8 mouse cellular contexts compared by ENCODE assay signal in the genomic region with DNA sequence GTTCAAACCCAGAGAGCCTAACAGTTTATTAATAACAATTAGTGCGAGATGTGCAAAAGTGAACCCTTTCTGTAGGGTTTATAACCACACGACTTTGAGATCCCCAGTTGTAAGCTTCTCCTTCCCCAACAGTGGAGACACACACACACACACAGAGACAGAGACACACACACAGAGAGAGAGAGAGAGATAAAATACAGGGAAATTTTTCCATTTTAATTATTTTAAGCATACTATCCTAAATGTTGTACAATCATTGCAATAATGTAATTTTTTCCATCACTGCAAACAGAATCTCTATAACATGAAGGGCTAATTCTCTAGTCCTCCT. TPM values are rescaled to one million over a fixed set of nuclear protein-coding genes. Genes with fewer than 3 reads are reported as not detected.
DNase-seq lines count a peak whose midpoint lies in the region; ATAC-seq and TF ChIP-seq lines count a peak whose summit lies in the region.

No protein-coding gene starts in this region.

- 0 out of 2 replicates have a peak, but pooled peaks cover 2% of the 10 kb centered on the region for H3K4me1 ChIP-seq in heart, embryonic 16.5 days (ENCODE audit: control insufficient read depth, insufficient read depth, low read length)
- peaks cover 2 to 10% of the 10 kb centered on the region in 2 experiments; a peak in 3 of 4 replicates for H3K4me1 ChIP-seq in MEL (ENCODE audit: control insufficient read depth in 1 of 2, insufficient read depth in 2 of 2, low read length in 2 of 2)
- H3K4me1 ChIP-seq in hindbrain, embryonic 12.5 days, result 0 out of 2 replicates have a peak, but pooled peaks cover 2% of the 10 kb centered on the region
- H3K4me1 ChIP-seq in midbrain, embryonic 11.5 days (ENCODE audit: control insufficient read depth, insufficient read depth, low read length), result no peaks in the 10 kb centered on the region

- no peaks in the 10 kb centered on the region for H3K27me3 ChIP-seq in heart, embryonic 16.5 days (ENCODE audit: control insufficient read depth, insufficient read depth, low read length)
- no peaks in the 10 kb centered on the region for H3K27me3 ChIP-seq in MEL (ENCODE audit: control insufficient read depth in 1 of 2, insufficient read depth in 2 of 2, low read length in 2 of 2)
- no peaks in the 10 kb centered on the region; the same call in 1 of the 2 replicates for H3K27me3 ChIP-seq in hindbrain, embryonic 12.5 days
- H3K27me3 ChIP-seq in midbrain, embryonic 11.5 days (ENCODE audit: control insufficient read depth, insufficient read depth, low read length), result no peaks in the 10 kb centered on the region

- no peak for TF ChIP-seq CTCF in MEL (IDR thresholded peaks at IDR 0.05 in 2 of 3, conservative IDR thresholded peaks at IDR 0.05 in 1 of 3; ENCODE audit: control insufficient read depth in 1 of 3, insufficient read depth in 1 of 3, low read depth in 2 of 3, low read length in 3 of 3, poor library complexity in 1 of 3, severe bottlenecking in 1 of 3)

- DNase-seq in heart, postnatal 14 days, result no peak
- DNase-seq in MEL (ENCODE audit: low read depth, low spot score), result no peak
- no peak for DNase-seq in midbrain, embryonic 11.5 days (ENCODE audit: low spot score, missing footprints)
- DNase-seq in T-cell, adult 2 months (ENCODE audit: low spot score), result no peak
- DNase-seq in thymus, postnatal 36 days, result no peak

- TF ChIP-seq RAD21 in MEL (IDR thresholded peaks at IDR 0.05; ENCODE audit: low read depth, low read length), result no peak

- H3K36me3 ChIP-seq in heart, embryonic 16.5 days (ENCODE audit: control insufficient read depth, insufficient read depth), result no peaks in the 10 kb centered on the region
- H3K36me3 ChIP-seq in MEL (ENCODE audit: control insufficient read depth in 1 of 2, insufficient read depth in 2 of 2, low read length in 2 of 2), result peaks cover 0 to 14% of the 10 kb centered on the region in 2 experiments; a peak in 2 of 4 replicates
- H3K36me3 ChIP-seq in hindbrain, embryonic 12.5 days, result no peaks in the 10 kb centered on the region
- no peaks in the 10 kb centered on the region for H3K36me3 ChIP-seq in midbrain, embryonic 11.5 days (ENCODE audit: control insufficient read depth, insufficient read depth, low read length)

- TF ChIP-seq EP300 in MEL (IDR thresholded peaks at IDR 0.05; ENCODE audit: low read depth in 1 of 2, low read length in 2 of 2), result no peak

- no peak for TF ChIP-seq POLR2A in MEL (IDR thresholded peaks at IDR 0.05; ENCODE audit: control insufficient read depth in 1 of 2, insufficient read depth in 1 of 2, low read depth in 1 of 2, low read length in 2 of 2, poor library complexity in 1 of 2)

- intact Hi-C loops in heart, postnatal 14 days (cut with DNase I), result loop anchor here (2.0 kb wide), 1 partner anchor 15 kb away; the partner anchor contains the start of gene Rab6a

- peak overlapping the region; percentile 81 for H3K9ac ChIP-seq in heart, embryonic 16.5 days (ENCODE audit: low read length)
- H3K9ac ChIP-seq in MEL (ENCODE audit: control insufficient read depth, low read depth, low read length, poor library complexity, severe bottlenecking), result peak overlapping the region; percentile 85
- H3K9ac ChIP-seq in hindbrain, embryonic 12.5 days, result peak overlapping the region; percentile 67
- H3K9ac ChIP-seq in midbrain, embryonic 11.5 days (ENCODE audit: low read length), result peak overlapping the region; percentile 66

- 4% methylated on average over 2 of the region's 2 CpGs for WGBS in heart, embryonic 16.5 days
- 6% methylated on average over 2 of the region's 2 CpGs for WGBS in hindbrain, embryonic 12.5 days
- WGBS in midbrain, embryonic 11.5 days, result 8% methylated on average over 2 of the region's 2 CpGs

- H3K4me3 ChIP-seq in heart, embryonic 16.5 days (ENCODE audit: low read length), result peak overlapping the region; percentile 77
- H3K4me3 ChIP-seq in MEL (ENCODE audit: control insufficient read depth in 1 of 2, insufficient read depth in 1 of 2, low read depth in 2 of 2, low read length in 2 of 2), result peak overlapping the region; percentile 82 to 94
- peak overlapping the region; percentile 49 for H3K4me3 ChIP-seq in hindbrain, embryonic 12.5 days
- H3K4me3 ChIP-seq in midbrain, embryonic 11.5 days (ENCODE audit: low read depth, low read length), result peak overlapping the region; percentile 43

- peak overlapping the region; percentile 70 for H3K4me2 ChIP-seq in heart, embryonic 16.5 days (ENCODE audit: low read depth, low read length)
- peak overlapping the region; percentile 60 for H3K4me2 ChIP-seq in hindbrain, embryonic 12.5 days (replicated peaks)
- peak overlapping the region; percentile 46 for H3K4me2 ChIP-seq in midbrain, embryonic 11.5 days

- peaks cover 1% of the 10 kb centered on the region; the same call in 1 of the 2 replicates for H3K79me2 ChIP-seq in MEL (ENCODE audit: control insufficient read depth, insufficient read depth, low read length, poor library complexity)

- H3K27ac ChIP-seq in heart, embryonic 16.5 days (ENCODE audit: low read length), result peak overlapping the region; percentile 97
- H3K27ac ChIP-seq in MEL (ENCODE audit: control insufficient read depth, low read depth, low read length), result peak overlapping the region; percentile 95
- H3K27ac ChIP-seq in hindbrain, embryonic 12.5 days, result peak overlapping the region; percentile 83; the same call in 1 of the 2 replicates
- H3K27ac ChIP-seq in midbrain, embryonic 11.5 days (ENCODE audit: low read depth, low read length), result no peak overlapping the region

- no peaks in the 10 kb centered on the region for H3K9me3 ChIP-seq in heart, embryonic 16.5 days (replicated peaks; ENCODE audit: control insufficient read depth, low read length)
- H3K9me3 ChIP-seq in MEL (replicated peaks; ENCODE audit: insufficient read depth, low read length), result no peaks in the 10 kb centered on the region
- H3K9me3 ChIP-seq in hindbrain, embryonic 12.5 days (replicated peaks), result no peaks in the 10 kb centered on the region
- no peaks in the 10 kb centered on the region for H3K9me3 ChIP-seq in midbrain, embryonic 11.5 days (ENCODE audit: control insufficient read depth, low read length)

- no peak for ATAC-seq in heart, embryonic 16.5 days (replicated peaks; ENCODE audit: extremely low read depth, insufficient read depth, low FRiP score)
- peak; percentile 48; the same call in 1 of the 2 replicates for ATAC-seq in hindbrain, embryonic 12.5 days (ENCODE audit: low FRiP score)
- no peak; the same call in 1 of the 2 replicates for ATAC-seq in midbrain, embryonic 11.5 days (ENCODE audit: low FRiP score)
- ATAC-seq in megakaryocyte progenitor cell, adult 5-6 weeks (replicated peaks; ENCODE audit: poor library complexity), result no peak

TF ChIP-seq in MEL, 35 proteins besides CTCF, POLR2A, EP300 and RAD21:
- no peak for TF ChIP-seq ETS1 (IDR thresholded peaks at IDR 0.05; ENCODE audit: low read depth, low read length)
- TF ChIP-seq NELFE (IDR thresholded peaks at IDR 0.05; ENCODE audit: low read depth, low read length), result no peak
- TF ChIP-seq SMC3 (IDR thresholded peaks at IDR 0.05; ENCODE audit: low read depth, low read length), result no peak
- TF ChIP-seq JUND (IDR thresholded peaks at IDR 0.05; ENCODE audit: low read depth, low read length), result peak; percentile 90
- no peak for TF ChIP-seq MYB (IDR thresholded peaks at IDR 0.05; ENCODE audit: low read depth, low read length)
- TF ChIP-seq E2F4 (IDR thresholded peaks at IDR 0.05; ENCODE audit: borderline replicate concordance, low read depth, low read length), result no peak
- TF ChIP-seq ZMIZ1 (IDR thresholded peaks at IDR 0.05; ENCODE audit: low read depth, low read length), result no peak
- peak; percentile 39; the same call in 1 of the 2 replicates for TF ChIP-seq MXI1 (IDR thresholded peaks at IDR 0.05; ENCODE audit: low read depth, low read length)
- TF ChIP-seq ZC3H11A (IDR thresholded peaks at IDR 0.05; ENCODE audit: low read depth, low read length), result no peak
- TF ChIP-seq ZKSCAN1 (IDR thresholded peaks at IDR 0.05; ENCODE audit: low read depth, low read length), result no peak
- no peak for TF ChIP-seq MYC (IDR thresholded peaks at IDR 0.05; ENCODE audit: low read depth, low read length)
- no peak for TF ChIP-seq TBP (IDR thresholded peaks at IDR 0.05; ENCODE audit: low read depth, low read length)

RNA-seq across cellular contexts. Expression of gene Rab6a, which starts 15.7 kb away (rescaled TPM):
- 75.8 and 76.5 TPM in 2 replicates for polyA plus RNA-seq in heart, embryonic 16.5 days (2015; fragmentation: Nextera tagmentation; extraction: Ambion mirVana)
- 10 to 100 TPM; 66.0 to 67.1 TPM for total RNA-seq in heart, postnatal 14 days (2021)
- 43.2 and 45.1 TPM in 2 replicates for total RNA-seq in MEL (2012; rRNA removed)
- 10 to 100 TPM; 58.4 to 92.8 TPM for polyA plus RNA-seq in MEL (2012; ENCODE audit: insufficient read depth in 1 of 2, insufficient read length in 2 of 2, low read depth in 1 of 2, low replicate concordance in 2 of 2, missing spikeins in 1 of 2)
- 194 and 218 TPM in 2 replicates for polyA plus RNA-seq in hindbrain, embryonic 12.5 days (2016; fragmentation: Nextera tagmentation; extraction: Ambion mirVana)
- 180 and 198 TPM in 2 replicates for polyA plus RNA-seq in midbrain, embryonic 11.5 days (2014; fragmentation: Nextera tagmentation; extraction: Ambion mirVana)
- 74.1 and 84.7 TPM in 2 replicates for total RNA-seq in megakaryocyte progenitor cell, adult 5-6 weeks (2015)
- 61.0 and 61.8 TPM in 2 replicates for total RNA-seq in megakaryocyte progenitor cell, adult 5-6 weeks (2017)

RNA-seq across cellular contexts. Expression of gene Mrpl48, which starts 16.6 kb away (rescaled TPM):
- 84.1 and 93.5 TPM in 2 replicates for polyA plus RNA-seq in heart, embryonic 16.5 days (2015; fragmentation: Nextera tagmentation; extraction: Ambion mirVana)
- 10 to 100 TPM; 65.9 to 70.4 TPM for total RNA-seq in heart, postnatal 14 days (2021)
- total RNA-seq in MEL (2012; rRNA removed), result 39.5 and 45.5 TPM in 2 replicates
- polyA plus RNA-seq in MEL (2012; ENCODE audit: insufficient read depth in 1 of 2, insufficient read length in 2 of 2, low read depth in 1 of 2, low replicate concordance in 2 of 2, missing spikeins in 1 of 2), result 10 to 100 TPM in 1 of 2 experiments, not detected in 1; 67.3 TPM
- polyA plus RNA-seq in hindbrain, embryonic 12.5 days (2016; fragmentation: Nextera tagmentation; extraction: Ambion mirVana), result 62.3 and 64.6 TPM in 2 replicates
- 62.9 and 70.2 TPM in 2 replicates for polyA plus RNA-seq in midbrain, embryonic 11.5 days (2014; fragmentation: Nextera tagmentation; extraction: Ambion mirVana)
- 60.1 and 76.3 TPM in 2 replicates for total RNA-seq in megakaryocyte progenitor cell, adult 5-6 weeks (2015)
- 91.0 and 99.4 TPM in 2 replicates for total RNA-seq in megakaryocyte progenitor cell, adult 5-6 weeks (2017)

RNA-seq across cellular contexts. Expression of gene Coa4, which starts 54.6 kb away (rescaled TPM):
- 18.7 and 24.0 TPM in 2 replicates for polyA plus RNA-seq in heart, embryonic 16.5 days (2015; fragmentation: Nextera tagmentation; extraction: Ambion mirVana)
- total RNA-seq in heart, postnatal 14 days (2021), result 10 to 100 TPM; 13.0 to 13.3 TPM
- total RNA-seq in MEL (2012; rRNA removed), result 6.1 and 8.1 TPM in 2 replicates
- polyA plus RNA-seq in MEL (2012; ENCODE audit: insufficient read depth in 1 of 2, insufficient read length in 2 of 2, low read depth in 1 of 2, low replicate concordance in 2 of 2, missing spikeins in 1 of 2), result 10 to 100 TPM in 1 of 2 experiments, not detected in 1; 13.8 TPM
- 13.4 and 15.6 TPM in 2 replicates for polyA plus RNA-seq in hindbrain, embryonic 12.5 days (2016; fragmentation: Nextera tagmentation; extraction: Ambion mirVana)
- polyA plus RNA-seq in midbrain, embryonic 11.5 days (2014; fragmentation: Nextera tagmentation; extraction: Ambion mirVana), result 15.7 and 22.8 TPM in 2 replicates
- total RNA-seq in megakaryocyte progenitor cell, adult 5-6 weeks (2015), result 10.7 and 21.3 TPM in 2 replicates
- total RNA-seq in megakaryocyte progenitor cell, adult 5-6 weeks (2017), result 11.6 and 13.0 TPM in 2 replicates
